Mouse (Mus musculus): ENCODE data around the gene Btbd6.
A peak's percentile ranks its signal among the peaks of the same experiment; 100 is the strongest.

Btbd6 gene

DNA sequence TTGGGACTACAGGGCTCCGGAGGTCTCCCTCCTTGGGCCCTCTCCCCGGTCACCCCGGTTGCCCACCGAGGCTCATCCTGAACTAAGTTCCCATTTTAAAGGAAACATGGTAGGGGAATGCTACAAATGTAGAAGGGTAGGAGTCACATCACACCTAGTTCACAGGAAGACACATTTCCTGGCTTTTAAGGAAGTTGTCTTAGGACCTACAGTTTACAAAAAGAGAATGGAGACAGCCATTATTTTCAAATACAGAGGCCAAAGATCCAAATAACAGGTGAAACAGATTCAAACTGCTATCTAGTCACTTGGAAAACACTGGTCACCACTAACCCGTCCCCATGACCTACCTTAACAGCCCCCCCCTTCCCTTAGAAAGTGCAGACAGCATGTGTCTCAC is 36.2 kb downstream of the Btbd6 start:
- no peak for DNase-seq

DNA sequence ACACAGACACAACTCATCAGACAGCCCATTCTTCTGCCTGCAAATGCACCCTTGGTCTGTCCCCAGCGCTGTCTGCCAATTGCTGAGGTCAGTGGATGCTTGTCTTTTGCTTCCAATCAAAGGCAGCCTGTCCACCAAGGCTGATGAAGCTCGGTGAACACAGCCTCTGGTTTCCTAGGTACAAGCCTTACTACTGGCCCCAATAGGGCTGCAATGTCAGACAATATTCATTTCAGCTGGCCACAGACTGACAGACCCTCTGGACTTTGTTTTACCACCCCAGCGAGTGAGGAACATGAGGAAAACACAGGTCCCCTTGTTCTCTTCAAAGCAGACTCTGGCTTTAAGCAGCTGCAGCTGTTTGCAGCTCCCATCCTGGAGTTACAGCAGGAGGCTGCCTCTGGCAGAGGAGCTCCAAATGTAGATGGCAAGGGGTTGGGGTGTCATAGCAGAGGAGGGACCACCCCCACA is 36.8 kb downstream of the Btbd6 start:
- peak; percentile 41 for DNase-seq

DNA sequence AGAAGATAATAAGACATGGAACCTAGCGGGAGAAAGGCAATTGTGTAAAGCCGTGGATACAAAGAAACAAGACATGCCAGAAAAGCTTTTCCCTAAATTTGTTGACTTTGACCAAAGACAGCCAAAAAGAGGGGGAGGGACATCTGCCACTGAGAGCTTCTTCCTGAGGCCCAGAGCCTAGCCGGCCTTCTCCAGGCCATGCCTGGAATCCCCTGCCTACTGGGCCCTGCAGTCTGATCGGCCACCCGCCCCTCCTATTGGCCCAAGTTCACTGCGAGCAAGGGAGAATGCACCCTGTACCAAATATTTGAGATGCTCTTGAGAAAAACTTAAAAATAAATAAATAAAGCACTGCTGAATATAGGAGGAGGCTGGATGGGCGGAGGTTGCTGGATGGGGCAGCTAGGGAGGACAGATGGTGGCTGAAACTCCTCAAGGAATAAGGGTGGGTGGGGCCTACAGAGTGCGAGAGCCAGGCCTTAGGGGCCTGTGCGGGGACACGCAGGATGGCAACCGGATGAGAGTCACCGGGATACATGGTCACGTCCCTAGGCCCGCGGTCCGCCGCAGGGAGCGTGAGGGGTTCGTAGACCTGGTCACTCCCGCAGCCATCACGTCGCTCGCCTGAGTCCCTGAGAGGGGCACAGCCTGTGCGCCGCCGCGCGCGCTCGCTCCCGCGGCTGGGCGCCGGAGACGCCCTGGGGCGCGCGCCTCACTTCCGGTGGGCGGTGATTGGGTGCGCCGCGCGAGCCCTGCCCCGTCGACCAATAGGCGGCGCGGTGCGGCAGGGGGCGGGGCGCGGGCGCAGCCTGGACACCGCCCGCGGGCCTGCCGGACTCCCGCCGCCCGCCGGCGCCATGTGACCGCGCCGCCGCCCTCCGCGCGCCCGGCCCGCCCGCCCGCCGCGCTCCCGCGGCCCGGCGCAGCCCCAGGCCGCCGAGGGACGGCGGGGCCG is 37.6 kb downstream of the Btbd6 start, which contains the start of gene Pacs2:
Gene Pacs2 (plus strand): TSS at position 905 of the 955 bp plus-strand sequence.
- DNase-seq: peak; percentile 93

DNA sequence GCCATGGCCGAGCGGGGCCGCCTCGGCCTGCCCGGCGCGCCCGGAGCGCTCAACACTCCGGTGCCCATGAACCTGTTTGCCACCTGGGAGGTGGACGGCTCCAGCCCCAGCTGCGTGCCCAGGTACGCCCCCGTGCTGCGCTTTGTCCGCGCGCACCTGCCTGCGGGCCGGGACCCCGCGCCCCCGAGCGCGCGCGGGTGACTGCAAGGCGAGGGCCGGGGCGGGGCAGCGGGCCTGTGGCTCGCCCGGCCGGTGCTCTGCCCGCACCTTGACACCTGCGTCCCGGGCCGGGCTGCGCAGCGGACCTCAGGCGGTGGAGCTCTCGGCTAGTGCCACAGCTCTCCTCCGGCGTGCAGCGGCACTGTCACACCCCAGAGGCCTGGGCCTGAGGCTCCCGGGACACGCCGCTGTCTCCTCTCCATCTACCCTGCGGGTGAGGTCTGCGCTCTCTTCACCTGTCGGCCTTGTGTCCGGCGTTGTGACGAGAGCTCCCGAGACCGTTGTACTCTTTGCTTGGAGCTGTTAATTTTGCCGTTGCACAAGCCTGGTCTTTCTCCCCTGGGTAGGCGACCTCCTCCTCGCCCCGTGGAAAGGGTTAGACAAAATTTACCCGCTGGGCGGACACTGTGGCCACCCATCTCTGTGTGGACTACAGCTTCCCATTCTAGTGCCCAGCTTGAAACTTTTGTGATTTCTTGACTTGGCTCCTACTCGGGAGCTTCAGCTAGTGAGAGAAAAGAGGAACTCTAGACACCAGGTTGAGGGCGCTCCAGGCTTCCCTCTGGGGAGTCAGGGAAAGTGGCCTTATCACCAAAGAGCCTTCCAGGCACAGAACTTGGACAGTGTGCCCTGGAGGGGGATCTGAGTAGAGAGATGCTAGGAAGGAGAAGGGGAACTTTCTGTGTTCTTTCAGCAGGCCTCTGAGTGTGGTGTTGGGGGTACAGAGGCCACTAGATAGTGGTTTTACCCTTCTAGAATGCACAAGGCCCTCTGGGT is 38.6 kb downstream of the Btbd6 start:
- DNase-seq: peak; percentile 61

DNA sequence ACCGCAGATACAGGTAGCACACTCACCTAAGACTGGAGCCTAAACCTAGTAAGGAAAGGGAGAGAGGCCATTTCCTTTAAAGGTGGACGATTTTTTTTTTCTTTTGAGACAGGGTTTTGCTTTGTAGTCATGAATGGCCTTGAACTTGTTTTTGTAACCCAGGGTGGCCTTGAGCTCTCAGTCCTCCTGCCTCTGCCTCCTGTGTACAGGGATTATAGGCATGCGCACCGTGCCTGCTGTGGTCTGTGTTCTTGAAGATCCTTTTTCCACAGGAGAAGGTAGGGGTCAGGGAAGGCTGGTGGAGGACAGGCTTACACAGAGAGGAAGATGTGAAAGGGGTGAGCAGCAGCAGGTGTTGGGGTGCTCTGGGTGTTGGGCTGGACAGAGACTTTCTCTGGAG is 39.7 kb downstream of the Btbd6 start:
- no peak for DNase-seq

DNA sequence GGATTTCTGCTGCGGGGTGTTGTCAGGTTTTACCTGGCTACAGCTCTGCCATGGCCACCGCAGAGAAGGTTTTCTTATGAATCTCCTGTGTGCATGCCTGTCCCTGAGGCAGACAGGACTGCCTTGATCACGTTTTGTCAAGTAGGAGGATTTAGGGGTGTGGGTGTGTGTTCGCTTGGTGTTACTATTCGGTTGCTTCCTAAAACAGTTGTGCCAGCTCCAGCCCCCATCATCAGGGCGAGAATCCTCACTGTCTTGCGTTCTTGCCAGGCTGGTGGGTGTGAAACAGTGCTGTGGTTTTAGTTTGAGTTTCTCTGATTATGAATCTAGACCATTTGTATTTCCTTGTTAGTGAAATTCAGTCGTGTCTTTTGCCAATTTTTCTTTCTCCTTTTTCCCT is 40.7 kb downstream of the Btbd6 start:
- no peak for DNase-seq

DNA sequence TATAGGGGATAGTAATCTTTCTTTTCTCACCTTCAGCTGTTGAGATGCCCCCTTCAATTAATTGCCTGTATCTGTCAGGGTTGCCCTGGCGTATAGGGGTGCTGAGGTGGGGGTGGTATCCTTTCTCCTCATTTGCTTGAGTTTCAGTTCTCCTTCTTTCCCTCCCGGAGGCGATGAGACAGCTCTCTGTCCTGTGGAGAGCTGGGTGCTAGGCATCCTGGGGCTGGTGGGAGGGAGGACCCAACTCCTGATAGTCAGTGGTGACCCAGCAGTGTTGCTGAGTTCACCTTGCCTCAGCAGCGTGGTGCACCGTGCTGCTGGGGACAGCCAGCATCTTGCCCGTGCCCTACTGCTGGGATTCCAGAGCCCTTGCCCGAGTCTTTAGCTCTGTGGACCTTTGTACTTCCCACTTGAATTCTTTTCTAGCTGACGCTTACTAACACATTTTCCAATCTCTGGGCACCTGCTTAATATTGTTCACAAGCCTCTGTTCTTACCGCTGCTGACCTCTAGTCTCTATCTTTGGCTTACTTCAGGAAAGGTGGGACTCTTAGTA is 41.2 kb downstream of the Btbd6 start:
- no peak for DNase-seq

DNA sequence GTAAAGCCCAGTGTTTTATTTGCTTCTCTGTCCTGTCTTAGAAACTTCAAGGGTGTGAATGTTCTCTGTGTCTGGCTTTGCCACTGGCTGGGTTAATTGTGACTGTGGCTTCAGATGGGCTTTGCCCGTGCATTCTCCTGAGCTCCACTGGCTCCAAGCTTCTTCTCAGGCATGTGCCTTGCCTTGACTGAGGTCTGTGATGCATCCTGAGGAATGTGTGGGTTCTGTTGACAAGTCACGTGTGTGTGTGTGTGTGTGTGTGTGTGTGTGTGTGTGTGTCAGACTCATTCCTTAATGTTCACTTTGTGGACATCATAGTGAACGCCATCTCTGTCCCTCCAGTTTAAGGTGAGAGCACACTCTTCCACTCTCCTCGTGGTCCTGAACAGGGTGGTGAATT is 42.5 kb downstream of the Btbd6 start:
- no peak for DNase-seq

DNA sequence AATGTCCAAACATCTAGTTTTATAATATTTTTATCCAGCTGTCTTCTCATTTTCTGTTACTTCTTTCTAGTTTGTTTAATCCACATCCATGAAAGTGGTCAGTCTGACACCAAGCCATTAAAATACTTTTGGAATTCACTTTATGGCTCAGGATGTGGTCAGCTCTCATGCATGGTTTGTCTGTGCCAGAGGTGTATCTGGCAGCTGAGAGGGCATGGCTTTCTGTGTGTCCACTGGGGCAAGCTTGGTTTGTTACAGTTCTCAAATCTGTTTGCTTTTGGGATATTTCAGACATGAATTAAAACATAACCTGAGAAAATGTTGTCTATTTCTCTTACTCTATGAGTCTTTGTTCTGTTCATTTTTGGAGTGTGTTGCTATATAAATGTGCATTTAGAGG is 45.2 kb downstream of the Btbd6 start:
- DNase-seq: no peak

DNA sequence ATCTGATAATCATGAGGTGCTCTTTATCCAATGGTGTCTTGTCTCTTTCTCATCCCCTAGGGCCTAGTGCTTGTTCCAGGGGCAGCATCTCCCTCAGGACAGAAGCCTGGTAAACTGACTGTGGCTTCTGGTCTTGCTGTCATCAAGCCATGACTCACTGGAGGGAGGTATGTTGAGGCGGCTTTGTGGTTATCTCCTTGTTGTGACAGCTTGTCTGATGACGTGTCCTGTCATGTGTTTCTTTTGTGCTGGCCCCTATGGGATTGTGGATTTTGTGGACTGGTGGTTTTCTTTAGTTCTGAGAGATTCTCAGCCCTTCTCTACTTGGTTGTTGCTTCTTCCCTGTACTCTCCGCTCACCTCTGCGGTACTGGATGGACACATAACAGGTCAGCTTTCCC is 46.8 kb downstream of the Btbd6 start:
- DNase-seq: no peak

DNA sequence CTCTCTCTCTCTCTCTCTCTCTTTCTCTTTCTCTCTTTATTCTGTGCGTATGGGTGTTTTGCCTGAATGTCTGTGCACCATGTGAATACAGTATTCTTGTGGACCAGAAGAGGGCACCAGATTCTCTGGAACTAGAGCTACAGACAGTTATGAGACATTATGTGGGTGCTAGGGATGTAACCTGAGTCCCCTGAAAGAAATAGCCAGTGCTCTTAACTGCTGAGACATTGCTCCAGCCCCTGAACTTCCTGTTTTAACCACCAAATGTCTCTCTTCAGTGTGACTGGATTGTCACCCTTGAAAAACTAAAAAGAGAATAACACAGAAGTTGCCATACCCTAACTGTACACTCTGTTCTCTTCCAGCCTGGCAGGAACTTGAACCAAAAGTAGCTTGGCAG is 50.3 kb downstream of the Btbd6 start:
- no peak for DNase-seq

DNA sequence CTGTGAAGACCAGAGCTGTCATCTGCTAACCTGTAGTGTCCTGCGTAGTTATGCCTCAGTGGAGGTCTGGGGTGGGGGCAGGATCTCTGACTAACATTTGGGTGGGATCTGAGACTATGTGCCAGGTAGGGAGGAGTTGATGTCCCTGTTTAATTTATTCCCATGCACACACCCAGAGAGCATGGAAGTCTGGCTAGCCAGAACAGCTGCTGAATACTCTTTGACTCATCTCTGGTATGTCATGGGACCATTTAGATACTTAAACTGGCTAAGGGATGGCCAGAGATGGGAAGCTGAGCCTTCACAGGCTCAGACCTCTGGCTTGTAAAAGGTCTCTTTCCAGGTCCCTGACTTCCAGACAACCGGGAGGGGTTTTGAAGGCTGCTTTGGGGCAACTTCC is 51.2 kb downstream of the Btbd6 start:
- no peak for DNase-seq

DNA sequence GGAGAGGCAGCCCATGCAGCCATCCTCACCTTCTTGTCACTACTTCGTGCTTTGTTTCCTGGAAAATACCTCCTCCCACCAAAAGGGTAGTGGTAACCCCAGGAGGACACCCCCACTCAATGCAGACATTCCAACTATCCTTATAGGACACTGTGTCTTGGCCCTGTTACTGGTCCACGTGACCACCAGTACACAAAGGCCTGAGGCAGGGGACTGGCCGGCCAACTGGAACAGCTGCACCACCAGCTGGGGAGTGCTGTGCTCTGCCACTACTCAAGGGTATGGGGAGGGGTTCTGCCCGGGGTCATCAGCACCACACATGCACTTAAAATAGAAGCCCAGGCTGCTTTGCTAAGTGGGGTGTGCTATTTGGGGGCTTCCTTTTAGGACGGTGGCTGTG is 51.8 kb downstream of the Btbd6 start:
- DNase-seq: no peak
